Mouse (Mus musculus) natural killer cell, adult 2 months (primary cell): ENCODE results near the gene Myo16.

Experiments
- DNase-seq, 2 experiments: peaks; one replicate each; pipeline ENCODE4 v3.0.0; 2022; ENCODE audit warnings: low spot score in 2 of 2

Myo16 gene

GRCm38 (mm10) chr8:10303992-10304391 lies 150.3 kb downstream of the Myo16 start:
- no peak for DNase-seq

- no peak for DNase-seq
Measured at GRCm38 (mm10) chr8:10304721-10305120, 151.0 kb downstream of the Myo16 start.

- no peak for DNase-seq
Measured at GRCm38 (mm10) chr8:10307345-10307744, 153.6 kb downstream of the Myo16 start.

- DNase-seq: no peak
Measured at GRCm38 (mm10) chr8:10307770-10308476, 154.2 kb downstream of the Myo16 start.

- DNase-seq: no peak
Measured at GRCm38 (mm10) chr8:10310470-10310869, 156.8 kb downstream of the Myo16 start.

DNA sequence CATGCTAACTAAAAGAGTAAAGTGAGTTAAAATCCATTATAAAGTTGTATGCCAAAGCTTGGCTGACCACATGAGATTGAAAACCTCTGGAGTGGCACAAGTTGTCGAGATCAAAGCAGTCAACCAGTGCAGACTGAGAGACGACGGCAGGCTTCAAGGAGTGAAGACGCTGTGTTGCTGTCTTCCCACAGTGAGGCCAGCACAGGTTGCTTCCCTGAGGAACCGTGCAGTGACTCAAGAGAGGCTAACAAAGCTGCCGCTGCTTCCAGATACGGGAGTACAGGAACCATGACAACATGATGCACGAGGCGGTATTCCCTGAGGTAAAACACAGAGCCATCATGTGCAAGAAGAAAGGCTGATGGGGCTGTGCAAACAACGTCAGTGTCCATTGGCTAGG lies 158.6 kb downstream of the Myo16 start:
- no peak for DNase-seq

- DNase-seq: no peak
Measured at GRCm38 (mm10) chr8:10316201-10316600, 162.5 kb downstream of the Myo16 start.

DNA sequence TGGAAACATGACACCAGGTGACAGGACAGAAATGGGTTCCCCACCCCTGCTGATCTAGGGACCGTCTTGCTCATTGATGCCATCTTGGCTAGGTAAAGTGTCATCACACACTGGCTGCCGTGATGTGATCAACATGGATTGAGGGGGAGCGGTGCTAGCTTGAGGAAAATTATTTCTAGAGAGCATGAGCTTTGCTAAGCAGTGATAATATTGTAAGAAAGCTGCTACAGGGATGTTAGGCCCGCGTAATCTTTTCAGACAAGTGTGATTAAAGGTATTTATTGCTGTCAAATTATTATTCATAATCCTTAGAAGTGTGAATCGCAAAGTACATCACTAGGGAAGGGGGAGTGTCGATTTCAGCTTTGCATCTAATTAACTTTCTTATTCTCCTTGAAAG lies 164.4 kb downstream of the Myo16 start:
- DNase-seq: no peak

DNA sequence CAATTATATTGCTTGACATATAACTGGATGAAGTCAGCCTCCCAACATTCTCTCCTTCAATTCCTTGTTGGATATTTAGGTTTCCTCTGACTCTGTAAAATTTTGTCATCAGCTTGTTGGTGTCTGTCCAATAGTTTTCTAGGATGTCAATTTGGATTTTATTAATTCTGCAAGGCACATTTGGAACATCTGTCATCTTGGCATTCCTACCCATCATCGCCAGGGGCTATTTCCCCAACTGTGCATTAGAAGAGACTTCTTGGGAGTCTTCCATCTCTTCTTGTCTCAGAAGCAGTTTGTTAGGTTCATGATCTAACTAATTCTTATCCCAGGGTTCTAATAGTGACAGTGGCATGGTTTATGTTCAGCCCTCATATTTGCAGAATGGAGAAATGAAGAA lies 196.7 kb downstream of the Myo16 start:
- DNase-seq: no peak

GRCm38 (mm10) chr8:10358711-10359110 lies 205.0 kb downstream of the Myo16 start:
- DNase-seq: no peak

DNA sequence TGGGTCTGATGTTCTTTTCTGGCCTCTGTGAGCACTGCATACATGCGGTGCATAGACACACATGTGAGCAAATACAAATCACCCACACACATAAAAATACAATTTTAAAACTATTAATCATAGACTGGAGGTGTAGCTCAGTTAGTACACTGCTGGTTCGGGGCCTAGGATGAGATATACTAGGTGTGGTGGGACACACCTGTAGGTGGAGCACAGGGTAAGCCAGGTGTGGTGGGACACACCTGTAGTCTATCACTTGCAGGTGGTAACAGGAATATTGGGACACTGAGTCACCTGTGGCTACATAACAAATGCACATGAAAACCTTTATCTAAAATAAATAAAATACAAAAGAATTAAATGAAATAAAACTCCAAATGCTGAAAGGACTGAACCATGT lies 209.2 kb downstream of the Myo16 start:
- DNase-seq: no peak

- DNase-seq: no peak
Measured at GRCm38 (mm10) chr8:10363654-10364406, 210.1 kb downstream of the Myo16 start.

GRCm38 (mm10) chr8:10366141-10366540 lies 212.4 kb downstream of the Myo16 start:
- DNase-seq: no peak

- DNase-seq: no peak
Measured at GRCm38 (mm10) chr8:10372571-10372970, 218.9 kb downstream of the Myo16 start.

- no peak for DNase-seq
Measured at GRCm38 (mm10) chr8:10387143-10387542, 233.4 kb downstream of the Myo16 start.

DNA sequence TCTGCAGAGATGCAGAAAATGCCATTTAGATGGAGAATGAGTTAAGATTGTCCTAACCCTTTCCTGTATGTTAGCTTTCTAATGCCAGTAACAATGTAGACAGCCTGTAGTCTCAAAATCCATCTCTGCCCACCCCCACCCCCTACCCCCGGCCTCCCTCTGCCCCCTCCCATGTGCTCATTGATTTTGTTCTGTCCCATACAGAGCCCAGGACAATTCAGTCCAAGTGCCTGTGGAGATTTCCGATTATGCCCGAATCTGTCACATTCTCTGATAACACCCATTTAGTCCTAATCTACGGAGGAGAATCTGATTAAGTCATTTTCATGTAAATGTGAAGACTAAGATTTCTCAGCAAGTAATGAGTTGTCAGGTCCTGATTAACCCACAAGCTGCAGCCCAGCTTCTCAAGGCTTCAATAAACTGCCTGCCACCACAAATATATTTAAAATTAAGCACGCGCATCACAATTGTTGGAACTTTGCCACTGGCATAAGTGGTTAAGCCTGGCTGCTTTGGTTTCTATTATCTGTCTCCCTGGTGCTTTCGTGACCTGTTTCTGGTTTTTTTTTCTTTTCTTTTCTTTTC lies 237.5 kb downstream of the Myo16 start:
- no peak for DNase-seq

GRCm38 (mm10) chr8:10391913-10392312 lies 238.2 kb downstream of the Myo16 start:
- DNase-seq: no peak

DNA sequence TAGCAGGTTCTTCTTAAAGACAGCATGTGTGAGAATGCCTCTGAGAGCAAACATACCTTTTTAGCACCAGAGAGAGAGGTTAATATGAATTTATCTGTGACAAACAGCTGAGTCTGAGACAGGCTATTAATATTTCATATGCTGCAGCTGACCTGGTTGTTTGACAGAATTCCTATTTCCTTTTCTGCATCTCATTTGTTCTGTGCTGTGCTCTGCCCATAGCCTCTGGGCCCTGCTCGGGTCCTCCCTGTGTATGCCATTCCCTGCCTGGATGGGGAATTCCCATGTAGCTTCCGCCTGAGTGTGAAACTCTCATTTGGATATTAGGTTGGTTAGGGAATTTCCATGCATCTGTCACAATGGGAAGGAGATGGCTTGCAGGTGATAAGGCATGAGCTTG lies 240.8 kb downstream of the Myo16 start:
- DNase-seq: no peak

GRCm38 (mm10) chr8:10395146-10395545 lies 241.4 kb downstream of the Myo16 start:
- DNase-seq: no peak

DNA sequence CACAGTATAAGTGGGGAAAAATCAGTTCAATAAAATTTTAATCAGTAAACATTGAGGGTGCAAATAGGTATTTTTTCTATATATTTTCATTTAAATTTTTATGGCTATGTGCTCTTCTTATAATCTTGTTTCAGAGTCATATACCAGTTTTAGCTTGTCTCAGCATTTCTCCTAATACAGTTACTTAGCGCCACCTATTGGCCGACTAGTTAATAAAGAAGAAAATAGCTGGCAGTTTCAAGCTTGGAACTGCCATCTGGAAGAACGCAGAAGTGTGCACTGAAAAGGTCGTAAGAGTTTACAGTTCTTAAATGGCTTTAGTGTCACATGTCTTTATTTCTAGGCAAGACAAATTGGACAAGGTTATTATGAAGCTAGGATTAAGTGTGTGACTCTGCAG lies 248.9 kb downstream of the Myo16 start:
- peak; percentile 9 to 26 for DNase-seq

DNA sequence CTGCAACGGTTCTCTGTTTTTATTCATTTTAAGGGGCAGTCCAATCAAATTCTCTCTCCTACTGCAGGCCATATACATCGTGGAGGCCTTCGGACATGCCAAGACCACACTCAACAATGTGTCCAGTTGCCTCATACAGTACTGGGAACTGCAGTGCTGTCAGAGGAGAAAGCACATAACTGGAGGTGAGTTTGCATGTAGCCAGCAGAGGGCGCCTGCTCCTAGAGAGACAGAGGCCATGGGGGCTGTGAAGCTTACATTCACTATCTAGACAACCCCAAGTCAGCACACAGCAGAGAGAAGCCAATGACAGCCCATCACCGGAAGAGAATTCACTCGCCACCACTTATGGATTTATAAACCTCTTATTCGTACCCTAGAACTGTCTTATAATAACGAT lies 251.8 kb downstream of the Myo16 start:
- peak; percentile 5 to 21 for DNase-seq

GRCm38 (mm10) chr8:10409043-10409442 lies 255.3 kb downstream of the Myo16 start:
- DNase-seq: no peak

- no peak for DNase-seq
Measured at GRCm38 (mm10) chr8:10411511-10411910, 257.8 kb downstream of the Myo16 start.
